Mouse (Mus musculus) G1E (cell line): ENCODE data around the gene Gpr142.

Experiments used
- CTCF ChIP-seq: IDR thresholded peaks from 2 replicates; pipeline ENCODE4 v1.5.1; 2012; ENCODE audit warnings: low read depth, low read length, inconsistent platforms, mixed read lengths
- GATA1 ChIP-seq: IDR thresholded peaks from 2 replicates; pipeline ENCODE4 v1.6.1; 2012; ENCODE audit warnings: borderline replicate concordance, low read length, inconsistent platforms, mixed read lengths
- POLR2AphosphoS5 ChIP-seq: IDR thresholded peaks from 2 replicates; pipeline ENCODE4 v1.6.1; 2012; ENCODE audit warnings: low read depth, low read length, inconsistent platforms; ENCODE audit not compliant: insufficient replicate concordance
- TAL1 ChIP-seq: conservative IDR thresholded peaks from 2 replicates; pipeline ENCODE4 v1.6.1; 2012; ENCODE audit warnings: low read depth, low read length, inconsistent platforms, mixed read lengths

DNA sequence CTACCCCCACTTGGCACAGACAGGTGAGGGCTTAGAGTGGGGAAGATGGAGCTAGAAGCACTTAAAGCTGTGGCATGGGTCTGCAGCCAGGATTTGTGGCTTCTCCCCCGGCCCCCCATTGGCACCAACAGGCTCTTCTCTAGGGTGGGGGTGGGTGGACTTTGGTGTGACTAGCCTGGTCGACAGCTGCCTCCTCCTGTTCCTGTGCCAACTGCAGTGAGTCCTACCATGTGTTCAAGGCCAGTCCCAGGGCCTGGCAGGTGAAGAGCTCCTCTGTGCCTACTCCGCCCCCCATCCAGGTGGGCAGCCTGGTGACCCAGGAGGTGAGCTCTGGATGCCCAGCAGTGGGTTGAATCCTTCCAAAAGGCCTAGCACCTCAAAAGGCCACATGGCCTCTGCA lies 11.1 kb upstream of the Gpr142 start:
- TF ChIP-seq TAL1 (no peak), CTCF (no peak), GATA1 (no peak), POLR2AphosphoS5 (no peak)
